Mouse (Mus musculus) midbrain, postnatal 0 days (tissue): ENCODE results near the gene Rab31. TPM values are rescaled to one million over a fixed set of nuclear protein-coding genes. Genes with fewer than 3 reads are reported as not detected.

ENCODE experiments used
- ATAC-seq: fragments of 200-750 bp; cut with Nextera tagmentation; 2 replicates; pipeline ENCODE4 v1.8.0; 2017; ENCODE audit warnings: moderate number of reproducible peaks, mild to moderate bottlenecking, moderate TSS enrichment, moderate library complexity; ENCODE audit not compliant: low FRiP score
- DNase-seq: peaks from one replicate; pipeline ENCODE4 v3.0.0-alpha.2; 2015; ENCODE audit warnings: low spot score
- H3K27ac ChIP-seq: fragments of 300-500 bp; sonication (generic); 2 replicates; pipeline ENCODE4 v1.5.1; 2014; ENCODE audit warnings: low read depth, mild to moderate bottlenecking, low read length, mixed read lengths
- H3K27me3 ChIP-seq: fragments of 300-500 bp; sonication (generic); 2 replicates; pipeline ENCODE4 v1.6.1; 2014; ENCODE audit warnings: low read length, control low read depth, mixed read lengths; ENCODE audit not compliant: insufficient read depth
- H3K36me3 ChIP-seq: fragments of 300-500 bp; sonication (generic); 2 replicates; pipeline ENCODE4 v1.6.1; 2014; ENCODE audit warnings: low read length, control low read depth, mixed read lengths; ENCODE audit not compliant: insufficient read depth
- H3K4me1 ChIP-seq: fragments of 300-500 bp; sonication (generic); 2 replicates; pipeline ENCODE4 v1.6.1; 2014; ENCODE audit warnings: mild to moderate bottlenecking, control low read depth, antibody characterized with exemption, low read length, mixed read lengths; ENCODE audit not compliant: insufficient read depth
- H3K4me2 ChIP-seq: fragments of 300-500 bp; sonication (generic); 2 replicates; pipeline ENCODE4 v1.6.1; 2014; ENCODE audit warnings: low read depth, mild to moderate bottlenecking, low read length, mixed read lengths; ENCODE audit not compliant: poor library complexity, severe bottlenecking
- H3K4me3 ChIP-seq: fragments of 300-500 bp; sonication (generic); 2 replicates; pipeline ENCODE4 v1.5.1; 2014; ENCODE audit warnings: low read depth, mild to moderate bottlenecking, low read length, moderate library complexity
- H3K9ac ChIP-seq: fragments of 300-500 bp; sonication (generic); replicated peaks from 2 replicates; pipeline ENCODE4 v1.6.1; 2014; ENCODE audit warnings: mild to moderate bottlenecking, low read length, moderate library complexity, mixed read lengths; ENCODE audit not compliant: poor library complexity, severe bottlenecking
- H3K9me3 ChIP-seq: fragments of 300-500 bp; sonication (generic); 2 replicates; pipeline ENCODE4 v1.6.1; 2016; ENCODE audit warnings: low read length, control low read depth
- CTCF ChIP-seq: IDR thresholded peaks from 2 replicates; pipeline ENCODE4 v1.5.1; 2016; ENCODE audit warnings: antibody characterized with exemption, mild to moderate bottlenecking
- WGBS: fragments of 180-500 bp; shearing (Covaris S2); extraction: QIAGEN DNeasy Blood & Tissue Kit; methylation state at CpG from one replicate; pipeline ENCODE4 v1.1.7; 2014; 5-methylcytosine and 5-hydroxymethylcytosine counted together
- polyA plus RNA-seq: library from polyadenylated mRNA; unstranded; fragments of >200 nt; fragmentation: Nextera tagmentation; extraction: Ambion mirVana; gene quantifications from 2 replicates; pipeline ENCODE4 v1.2.1, GENCODE M21; 2015
- total RNA-seq: library from RNA; depleted of rRNA; stranded (reverse); fragments of >200 nt; gene quantifications from 2 replicates; pipeline ENCODE4 v1.2.3, GENCODE M21; 2014

Rab31 gene
- total and polyA plus RNA-seq, 2 experiments from 2014 or later, result 67.6 to 88.1 TPM

- Histone ChIP-seq H3K4me1 (no peaks in the 10 kb centered on the region), H3K9me3 (no peaks in the 10 kb centered on the region), H3K4me2 (no peak overlapping the region), H3K36me3 (no peaks in the 10 kb centered on the region), H3K27me3 (no peaks in the 10 kb centered on the region), H3K9ac (no peak overlapping the region), H3K27ac (no peak overlapping the region), H3K4me3 (no peak overlapping the region)
- ATAC-seq (no peak), DNase-seq (no peak)
- 91% methylated on average over 15 of the region's 15 CpGs for WGBS
- no peak for TF ChIP-seq CTCF
Measured at GRCm38 (mm10) chr17:65739874-65740725, 32.5 kb downstream of the Rab31 start.

DNA sequence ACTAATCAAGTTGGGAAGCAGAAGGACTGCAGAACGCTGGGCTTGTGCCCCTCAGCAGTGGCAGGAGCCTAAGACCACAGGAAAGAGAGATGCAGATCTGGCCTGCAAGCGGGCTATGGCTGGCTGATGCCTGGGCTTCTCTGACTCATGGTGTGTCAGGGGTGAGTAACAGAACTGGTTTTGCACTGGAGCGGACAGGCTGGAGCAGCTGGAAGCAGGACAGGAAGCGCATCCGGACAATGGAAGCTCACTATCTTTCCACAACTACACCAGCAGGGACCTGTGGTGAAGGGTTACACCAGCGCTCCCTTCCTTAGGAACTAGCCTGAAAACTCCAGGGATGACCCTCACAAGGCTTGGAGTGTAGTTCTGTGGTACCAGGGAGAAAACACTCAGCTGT, 34.9 kb downstream of the Rab31 start:
- Histone ChIP-seq H3K9me3 (no peaks in the 10 kb centered on the region), H3K27ac (no peak overlapping the region), H3K9ac (no peak overlapping the region), H3K4me1 (no peaks in the 10 kb centered on the region), H3K36me3 (no peaks in the 10 kb centered on the region), H3K27me3 (no peaks in the 10 kb centered on the region), H3K4me3 (no peak overlapping the region), H3K4me2 (no peak overlapping the region)
- DNase-seq, result no peak
- 91% methylated on average over 6 of the region's 6 CpGs for WGBS
- no peak for ATAC-seq
- no peak for TF ChIP-seq CTCF

GRCm38 (mm10) chr17:65737175-65737574, 35.4 kb downstream of the Rab31 start:
- Histone ChIP-seq H3K4me3 (no peak overlapping the region), H3K4me2 (no peak overlapping the region), H3K27me3 (no peaks in the 10 kb centered on the region), H3K27ac (no peak overlapping the region), H3K9ac (no peak overlapping the region), H3K9me3 (no peaks in the 10 kb centered on the region), H3K4me1 (no peaks in the 10 kb centered on the region), H3K36me3 (no peaks in the 10 kb centered on the region)
- no peak for TF ChIP-seq CTCF
- WGBS, result 84% methylated on average over 5 of the region's 5 CpGs
- no peak for ATAC-seq
- no peak for DNase-seq

- no peak for DNase-seq
- Histone ChIP-seq H3K4me1 (no peaks in the 10 kb centered on the region), H3K9ac (no peak overlapping the region), H3K4me2 (no peak overlapping the region), H3K27ac (no peak overlapping the region), H3K4me3 (no peak overlapping the region), H3K27me3 (no peaks in the 10 kb centered on the region), H3K9me3 (no peaks in the 10 kb centered on the region), H3K36me3 (no peaks in the 10 kb centered on the region)
- no peak for ATAC-seq
- no peak for TF ChIP-seq CTCF
- 98% methylated on average over 2 of the region's 2 CpGs for WGBS
Measured at GRCm38 (mm10) chr17:65735088-65735487, 37.5 kb downstream of the Rab31 start.

DNA sequence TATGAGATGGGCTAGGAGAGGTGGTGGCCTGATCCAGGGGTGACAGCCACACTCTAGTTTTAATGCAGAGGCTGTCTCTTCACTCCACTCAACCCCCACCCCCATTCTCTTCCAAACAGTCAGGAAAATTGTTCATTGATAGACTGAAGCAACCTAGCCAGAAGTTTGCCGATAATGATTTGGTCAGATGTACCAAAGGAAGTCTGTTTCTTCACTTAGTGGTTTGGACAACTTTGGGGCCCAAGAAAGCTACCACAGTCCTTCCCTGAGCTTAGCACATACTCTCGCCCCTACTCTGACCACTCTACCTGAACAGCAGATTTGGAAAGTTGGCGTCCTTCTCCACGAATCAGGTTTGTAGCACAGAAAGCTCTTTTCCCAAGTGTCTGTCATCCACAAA, 39.9 kb downstream of the Rab31 start:
- no peak overlapping the region for H3K9ac ChIP-seq
- H3K4me2 ChIP-seq, result no peak overlapping the region
- no peaks in the 10 kb centered on the region for H3K4me1 ChIP-seq
- H3K27me3 ChIP-seq, result no peaks in the 10 kb centered on the region
- DNase-seq (no peak), ATAC-seq (no peak)
- no peaks in the 10 kb centered on the region for H3K36me3 ChIP-seq
- H3K4me3 ChIP-seq, result no peak overlapping the region
- no peak overlapping the region for H3K27ac ChIP-seq
- 87% methylated on average over 4 of the region's 4 CpGs for WGBS
- H3K9me3 ChIP-seq, result no peaks in the 10 kb centered on the region
- no peak for TF ChIP-seq CTCF

DNA sequence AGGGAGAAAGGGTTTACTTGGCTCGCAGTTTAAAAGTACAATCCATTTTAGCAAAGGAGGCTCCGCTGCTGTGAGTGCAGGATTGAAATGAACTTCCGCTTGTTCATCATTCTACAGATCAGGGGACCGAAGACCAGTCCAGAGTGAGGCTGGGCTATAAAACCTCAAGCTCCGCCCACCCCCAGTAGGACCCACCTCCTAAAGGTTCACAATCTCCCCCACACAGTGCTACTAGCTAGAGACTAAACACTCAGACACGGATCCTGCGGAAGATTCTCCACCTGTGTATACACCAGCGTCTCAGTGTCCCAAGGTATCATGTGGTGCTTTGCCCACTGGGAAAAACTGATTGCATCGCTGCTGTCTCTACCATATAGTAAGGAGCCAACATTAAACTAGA, 40.8 kb downstream of the Rab31 start:
- H3K9me3 ChIP-seq, result no peaks in the 10 kb centered on the region
- DNase-seq, result no peak
- TF ChIP-seq CTCF, result no peak

More for the DNA sequence above, 40.8 kb downstream of the Rab31 start:
- WGBS, result 93% methylated on average over 9 of the region's 9 CpGs
- H3K4me3 ChIP-seq, result no peak overlapping the region
- H3K36me3 ChIP-seq, result no peaks in the 10 kb centered on the region
- no peak for ATAC-seq
- H3K27ac ChIP-seq, result no peak overlapping the region
- no peaks in the 10 kb centered on the region for H3K27me3 ChIP-seq
- no peak overlapping the region for H3K9ac ChIP-seq
- H3K4me1 ChIP-seq, result no peaks in the 10 kb centered on the region
- no peak overlapping the region for H3K4me2 ChIP-seq
